Mouse (Mus musculus): ENCODE results near the gene Ints14. TPM values are rescaled to one million over a fixed set of nuclear protein-coding genes. Genes with fewer than 3 reads are reported as not detected.

The Ints14 gene
- polyA plus RNA-seq, 1 experiment from 2014 or later, result 58.3 TPM

Small RNA genes within 50 kb of the gene (microRNA-seq; reads per million reads assigned to microRNA genes)
- gene Gm25640, result not detected

Other genes with a start within 250 kb of the Ints14 start
- 293 and 330 TPM in 2 replicates for gene Rab11a, start 223.1 kb upstream of the Ints14 start, polyA plus RNA-seq (2015; fragmentation: Nextera tagmentation; extraction: Ambion mirVana)
- 10.8 and 12.3 TPM in 2 replicates for gene Dennd4a, start 149.6 kb upstream of the Ints14 start, polyA plus RNA-seq (2015; fragmentation: Nextera tagmentation; extraction: Ambion mirVana)
- gene Slc24a1, start 9.3 kb upstream of the Ints14 start, polyA plus RNA-seq (2015; fragmentation: Nextera tagmentation; extraction: Ambion mirVana), result not detected in 2 replicates
- gene Hacd3, start 60.8 kb downstream of the Ints14 start, polyA plus RNA-seq (2015; fragmentation: Nextera tagmentation; extraction: Ambion mirVana), result 91.3 and 92.1 TPM in 2 replicates
- 36.7 and 37.2 TPM in 2 replicates for gene Dpp8, start 71.5 kb downstream of the Ints14 start, polyA plus RNA-seq (2015; fragmentation: Nextera tagmentation; extraction: Ambion mirVana)
- gene Igdcc4, start 140.6 kb downstream of the Ints14 start, polyA plus RNA-seq (2015; fragmentation: Nextera tagmentation; extraction: Ambion mirVana), result 31.0 and 31.7 TPM in 2 replicates
- 2.1 and 3.0 TPM in 2 replicates for gene Igdcc3, start 180.3 kb downstream of the Ints14 start, polyA plus RNA-seq (2015; fragmentation: Nextera tagmentation; extraction: Ambion mirVana)
- gene Parp16, start 234.4 kb downstream of the Ints14 start, polyA plus RNA-seq (2015; fragmentation: Nextera tagmentation; extraction: Ambion mirVana), result 7.1 and 8.1 TPM in 2 replicates

Measured in embryonic facial prominence, embryonic 13.5 days (tissue).